Mouse (Mus musculus) intestine, embryonic 14.5 days (tissue): Measurements from ENCODE around the gene Ankef1. TPM values are rescaled to one million over a fixed set of nuclear protein-coding genes. Genes with fewer than 3 reads are reported as not detected.

Experiments used
- ATAC-seq: fragments of 200-750 bp; cut with Nextera tagmentation; replicated peaks from 2 replicates; pipeline ENCODE4 v1.8.0; 2017; ENCODE audit warnings: low read depth, moderate number of reproducible peaks, moderate TSS enrichment, moderate library complexity; ENCODE audit not compliant: low FRiP score, low TSS enrichment
- DNase-seq: peaks from one replicate; pipeline ENCODE4 v3.0.0-alpha.2; 2018; ENCODE audit warnings: low spot score
- H3K27ac ChIP-seq: fragments of 300-500 bp; sonication (generic); 2 replicates; pipeline ENCODE4 v1.5.1; 2014; ENCODE audit warnings: low read depth, mild to moderate bottlenecking, control low read depth
- H3K27me3 ChIP-seq: fragments of 300-500 bp; sonication (generic); replicated peaks from 2 replicates; pipeline ENCODE4 v1.6.1; 2014; ENCODE audit warnings: low read length, control low read depth; ENCODE audit not compliant: control insufficient read depth, insufficient read depth
- H3K36me3 ChIP-seq: fragments of 300-500 bp; sonication (generic); 2 replicates; pipeline ENCODE4 v1.6.1; 2014; ENCODE audit warnings: low read length, control low read depth; ENCODE audit not compliant: control insufficient read depth, insufficient read depth
- H3K4me1 ChIP-seq: fragments of 300-500 bp; sonication (generic); replicated peaks from 2 replicates; pipeline ENCODE4 v1.6.1; 2014; ENCODE audit warnings: low read length, control low read depth, mixed read lengths; ENCODE audit not compliant: control insufficient read depth, insufficient read depth
- H3K4me2 ChIP-seq: fragments of 300-500 bp; sonication (generic); 2 replicates; pipeline ENCODE4 v1.6.1; 2014; ENCODE audit warnings: low read length
- H3K4me3 ChIP-seq: fragments of 300-500 bp; sonication (generic); 2 replicates; pipeline ENCODE4 v1.5.1; 2014; ENCODE audit warnings: low read depth, low read length, control low read depth, mixed read lengths
- H3K9ac ChIP-seq: fragments of 300-500 bp; sonication (generic); 2 replicates; pipeline ENCODE4 v1.6.1; 2014; ENCODE audit warnings: mild to moderate bottlenecking, low read length
- H3K9me3 ChIP-seq: fragments of 300-500 bp; sonication (generic); 2 replicates; pipeline ENCODE4 v1.6.1; 2016; ENCODE audit warnings: low read length, control low read depth; ENCODE audit not compliant: control insufficient read depth
- WGBS: fragments of 180-500 bp; shearing (Covaris S2); extraction: QIAGEN DNeasy Blood & Tissue Kit; methylation state at CpG from one replicate; pipeline ENCODE4 v1.1.7; 2014; 5-methylcytosine and 5-hydroxymethylcytosine counted together
- polyA plus RNA-seq: library from polyadenylated mRNA; unstranded; fragments of >200 nt; fragmentation: Nextera tagmentation; extraction: Ambion mirVana; gene quantifications from 2 replicates; pipeline ENCODE4 v1.2.1, GENCODE M21; 2014

The Ankef1 gene
- polyA plus RNA-seq, 1 experiment from 2014 or later, result 0.35 TPM

DNA sequence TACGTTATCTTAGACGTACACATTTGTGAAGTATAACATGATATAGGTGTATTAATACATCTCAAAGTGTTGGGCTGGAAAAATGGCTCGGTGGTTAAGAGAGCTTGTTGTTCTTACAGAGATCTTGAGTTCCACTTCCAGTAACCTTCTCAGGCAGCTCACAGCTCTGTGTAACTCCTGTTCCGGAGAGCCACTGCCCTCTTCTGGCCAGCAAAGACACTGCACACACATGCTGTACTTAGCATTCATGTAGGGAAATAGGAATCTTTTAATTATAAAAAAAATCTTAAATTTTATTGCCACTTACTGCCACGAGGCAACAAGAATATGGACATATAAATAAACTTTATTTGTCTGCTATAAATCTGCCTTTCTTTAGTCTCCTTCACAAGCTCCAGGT lies 56.3 kb downstream of the Ankef1 start:
- H3K4me2 ChIP-seq, result no peak overlapping the region
- ATAC-seq (no peak), DNase-seq (no peak)
- no peak overlapping the region for H3K27ac ChIP-seq
- no peak overlapping the region for H3K9ac ChIP-seq
- 70% methylated on average over 5 of the region's 5 CpGs for WGBS
- H3K4me3 ChIP-seq, result no peak overlapping the region
- H3K4me1 ChIP-seq, result no peaks in the 10 kb centered on the region
- H3K9me3 ChIP-seq, result no peaks in the 10 kb centered on the region; the same call in 1 of the 2 replicates
- no peaks in the 10 kb centered on the region for H3K36me3 ChIP-seq
- H3K27me3 ChIP-seq, result no peaks in the 10 kb centered on the region

DNA sequence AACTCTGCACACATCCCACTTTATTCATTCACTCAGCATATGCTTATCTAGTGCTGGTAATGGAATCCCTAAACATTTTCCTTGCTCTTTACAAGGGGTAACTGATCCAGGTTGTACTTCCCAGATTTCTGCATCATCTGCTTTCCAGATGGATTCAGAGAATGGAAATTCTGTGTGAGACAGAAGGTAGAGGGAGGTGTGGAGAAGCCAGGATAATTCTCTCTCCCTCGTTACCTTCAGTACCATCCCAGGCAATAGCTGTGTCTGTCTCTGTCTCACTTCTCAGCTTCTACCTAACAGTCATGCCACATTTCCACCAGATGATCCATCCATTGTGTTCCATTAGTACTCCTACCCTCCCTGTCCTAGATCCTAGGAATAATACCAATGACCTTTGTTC lies 60.6 kb downstream of the Ankef1 start:
- Histone ChIP-seq H3K27me3 (no peaks in the 10 kb centered on the region), H3K9me3 (no peaks in the 10 kb centered on the region; the same call in 1 of the 2 replicates), H3K4me1 (no peaks in the 10 kb centered on the region), H3K4me3 (no peak overlapping the region), H3K9ac (no peak overlapping the region), H3K36me3 (no peaks in the 10 kb centered on the region), H3K27ac (no peak overlapping the region), H3K4me2 (no peak overlapping the region)
- ATAC-seq (no peak), DNase-seq (no peak)
- 93% methylated on average over 1 of the region's 1 CpGs for WGBS

- H3K9ac ChIP-seq, result no peak overlapping the region
- WGBS, result 64% methylated on average over 2 of the region's 2 CpGs
Observed at GRCm38 (mm10) chr2:136570856-136571255, 69.1 kb downstream of the Ankef1 start.

GRCm38 (mm10) chr2:136582762-136583161 lies 81.1 kb downstream of the Ankef1 start:
- no peaks in the 10 kb centered on the region for H3K36me3 ChIP-seq
- H3K4me3 ChIP-seq, result no peak overlapping the region
- H3K4me2 ChIP-seq, result no peak overlapping the region
- ATAC-seq (no peak), DNase-seq (no peak)
- no peaks in the 10 kb centered on the region for H3K4me1 ChIP-seq
- H3K9me3 ChIP-seq, result no peaks in the 10 kb centered on the region
- H3K27me3 ChIP-seq, result no peaks in the 10 kb centered on the region
- no peak overlapping the region for H3K27ac ChIP-seq
- WGBS, result 71% methylated on average over 2 of the region's 2 CpGs
- no peak overlapping the region for H3K9ac ChIP-seq

More at GRCm38 (mm10) chr2:136570856-136571255, 69.1 kb downstream of the Ankef1 start:
- Histone ChIP-seq H3K36me3 (no peaks in the 10 kb centered on the region), H3K4me1 (no peaks in the 10 kb centered on the region), H3K27ac (no peak overlapping the region), H3K4me3 (no peak overlapping the region), H3K27me3 (no peaks in the 10 kb centered on the region), H3K9me3 (no peaks in the 10 kb centered on the region), H3K4me2 (no peak overlapping the region)
- DNase-seq, result no peak
- no peak for ATAC-seq

- no peak overlapping the region for H3K27ac ChIP-seq
- no peak overlapping the region for H3K4me3 ChIP-seq
- H3K9me3 ChIP-seq, result no peaks in the 10 kb centered on the region
- no peak for ATAC-seq
- no peaks in the 10 kb centered on the region for H3K27me3 ChIP-seq
- H3K36me3 ChIP-seq, result no peaks in the 10 kb centered on the region
- no peak for DNase-seq
- no peak overlapping the region for H3K4me2 ChIP-seq
- 31% methylated on average over 2 of the region's 2 CpGs for WGBS
- no peaks in the 10 kb centered on the region for H3K4me1 ChIP-seq
- no peak overlapping the region for H3K9ac ChIP-seq
Observed at GRCm38 (mm10) chr2:136588811-136589210, 87.1 kb downstream of the Ankef1 start.

DNA sequence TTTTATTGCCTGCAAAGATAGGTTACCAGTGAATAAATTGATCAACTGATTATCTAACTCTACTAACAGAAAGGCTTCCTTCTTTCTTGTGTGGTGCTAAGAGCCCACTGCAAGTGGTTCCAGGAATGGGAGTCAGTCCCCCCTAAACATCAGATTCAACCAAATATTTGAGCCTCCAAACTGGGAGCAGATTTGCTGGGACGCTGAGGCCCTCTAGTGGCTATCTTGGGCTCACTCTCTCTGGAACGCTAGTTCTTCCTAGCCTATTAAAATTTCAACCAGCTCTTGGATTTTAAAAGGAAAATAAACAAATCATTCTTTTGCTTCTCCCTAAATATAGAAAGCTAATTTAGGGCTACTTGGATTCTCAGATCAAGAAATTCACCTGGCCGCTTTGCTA lies 94.7 kb downstream of the Ankef1 start:
- H3K36me3 ChIP-seq, result no peaks in the 10 kb centered on the region
- WGBS, result 28% methylated on average over 3 of the region's 3 CpGs
- H3K4me3 ChIP-seq, result no peak overlapping the region
- H3K4me1 ChIP-seq, result no peaks in the 10 kb centered on the region
- H3K27me3 ChIP-seq, result no peaks in the 10 kb centered on the region
- no peak overlapping the region for H3K4me2 ChIP-seq
- H3K9ac ChIP-seq, result no peak overlapping the region
- no peaks in the 10 kb centered on the region for H3K9me3 ChIP-seq
- no peak overlapping the region for H3K27ac ChIP-seq
- ATAC-seq (no peak), DNase-seq (peak; percentile 54)

DNA sequence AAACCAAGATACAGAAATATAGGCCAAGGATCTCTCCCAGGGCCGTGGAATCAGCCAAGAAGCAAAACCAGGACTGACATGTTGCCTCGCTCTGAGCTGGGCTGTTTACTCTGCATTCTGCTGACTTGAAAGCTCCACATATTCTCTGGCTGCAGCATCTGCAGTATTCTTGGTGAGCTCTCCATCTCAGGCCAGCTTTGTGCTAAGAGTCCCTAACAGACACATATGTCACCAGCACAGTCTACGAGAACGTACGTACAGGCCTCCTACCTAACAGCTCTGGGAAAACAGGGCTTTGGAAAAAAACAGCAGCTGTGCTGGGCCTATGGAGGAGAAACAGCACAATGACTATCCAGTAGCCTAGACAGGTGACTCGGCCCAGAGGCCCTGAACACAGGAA lies 97.0 kb downstream of the Ankef1 start:
- no peaks in the 10 kb centered on the region for H3K27me3 ChIP-seq
- H3K4me3 ChIP-seq, result no peak overlapping the region
- no peak for DNase-seq
- H3K9me3 ChIP-seq, result no peaks in the 10 kb centered on the region
- no peak overlapping the region for H3K4me2 ChIP-seq
- WGBS, result 81% methylated on average over 6 of the region's 6 CpGs
- no peak overlapping the region for H3K9ac ChIP-seq
- no peak for ATAC-seq
- H3K4me1 ChIP-seq, result no peaks in the 10 kb centered on the region
- H3K36me3 ChIP-seq, result no peaks in the 10 kb centered on the region
- H3K27ac ChIP-seq, result no peak overlapping the region

DNA sequence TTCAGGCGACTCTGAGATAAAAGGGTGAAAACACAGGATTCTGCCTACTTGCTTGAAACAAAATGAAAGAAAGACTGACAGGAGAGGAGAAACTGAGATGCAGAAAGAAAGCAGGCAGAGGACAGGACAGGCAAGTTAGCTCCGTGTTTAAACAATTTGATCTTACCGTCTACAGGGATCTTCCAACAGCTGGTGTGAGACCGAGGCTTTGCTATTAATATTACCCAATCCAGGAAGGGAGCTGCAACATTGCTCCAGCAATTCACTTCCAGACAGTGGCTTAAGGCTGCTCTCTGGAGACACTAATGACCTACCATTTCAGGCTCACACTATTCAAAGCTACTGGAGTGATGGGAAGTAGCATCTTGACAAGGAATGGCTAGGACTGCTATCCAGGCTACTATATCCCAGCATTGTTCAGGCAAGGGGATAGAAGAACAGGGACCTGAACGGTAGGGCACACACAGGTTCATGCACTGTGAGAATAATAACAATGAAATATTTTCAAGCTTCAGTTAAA lies 99.0 kb downstream of the Ankef1 start:
- Histone ChIP-seq H3K4me3 (no peak overlapping the region), H3K36me3 (no peaks in the 10 kb centered on the region), H3K27me3 (no peaks in the 10 kb centered on the region), H3K4me2 (no peak overlapping the region), H3K9me3 (no peaks in the 10 kb centered on the region), H3K4me1 (no peaks in the 10 kb centered on the region), H3K27ac (no peak overlapping the region), H3K9ac (no peak overlapping the region)
- DNase-seq, result no peak
- no peak for ATAC-seq
- 76% methylated on average over 5 of the region's 5 CpGs for WGBS

GRCm38 (mm10) chr2:136601206-136601605 lies 99.5 kb downstream of the Ankef1 start:
- no peaks in the 10 kb centered on the region for H3K36me3 ChIP-seq
- H3K9me3 ChIP-seq, result no peaks in the 10 kb centered on the region
- H3K4me1 ChIP-seq, result no peaks in the 10 kb centered on the region
- 74% methylated on average over 4 of the region's 4 CpGs for WGBS
- ATAC-seq, result no peak
- no peak overlapping the region for H3K4me2 ChIP-seq
- no peak overlapping the region for H3K9ac ChIP-seq
- DNase-seq, result no peak
- H3K27me3 ChIP-seq, result no peaks in the 10 kb centered on the region
- H3K4me3 ChIP-seq, result no peak overlapping the region
- no peak overlapping the region for H3K27ac ChIP-seq
